Mouse (Mus musculus): Measurements from ENCODE around the gene Ubl3. TPM values are rescaled to one million over a fixed set of nuclear protein-coding genes. Genes with fewer than 3 reads are reported as not detected.

Gene Ubl3
- polyA plus RNA-seq, 1 experiment from 2014 or later = 79.3 TPM

- no peak overlapping the region for H3K9ac ChIP-seq
- no peak overlapping the region for H3K4me3 ChIP-seq
- no peaks in the 10 kb centered on the region for H3K36me3 ChIP-seq
- ATAC-seq (ENCODE audit: insufficient number of reproducible peaks, insufficient read depth, low FRiP score, low TSS enrichment) = no peak
- H3K27ac ChIP-seq = no peak overlapping the region
- peaks cover 6% of the 10 kb centered on the region for H3K9me3 ChIP-seq
- 68% methylated on average over 5 of the region's 5 CpGs for WGBS
- H3K27me3 ChIP-seq = no peaks in the 10 kb centered on the region
- H3K4me1 ChIP-seq = no peaks in the 10 kb centered on the region
- H3K4me2 ChIP-seq (replicated peaks) = no peak overlapping the region
Observed at GRCm38 (mm10) chr5:148499616-148500015, 53.0 kb downstream of the Ubl3 start.

DNA sequence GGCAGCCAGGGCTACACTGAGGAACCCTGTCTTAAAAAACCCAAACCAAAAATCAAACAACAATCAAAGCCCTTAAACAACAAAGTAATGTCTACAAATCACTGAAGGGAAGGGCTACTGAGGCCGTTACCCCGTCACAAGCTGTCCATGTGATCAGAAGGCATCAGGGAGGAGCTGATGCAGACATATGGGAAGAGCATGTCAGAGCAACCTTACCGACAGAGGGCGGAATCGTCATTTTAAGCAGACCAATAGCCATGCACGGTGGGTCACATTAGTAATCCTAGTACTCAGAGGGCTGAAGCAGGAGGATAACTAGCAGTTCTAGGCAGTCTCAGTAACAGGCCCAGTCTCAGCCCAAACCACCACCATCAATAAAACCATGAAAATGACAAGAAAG, 56.6 kb downstream of the Ubl3 start:
- Histone ChIP-seq H3K9ac (no peak overlapping the region), H3K4me1 (no peaks in the 10 kb centered on the region), H3K27ac (no peak overlapping the region), H3K27me3 (no peaks in the 10 kb centered on the region), H3K4me2 (replicated peaks) (no peak overlapping the region), H3K36me3 (no peaks in the 10 kb centered on the region), H3K4me3 (no peak overlapping the region), H3K9me3 (peaks cover 6% of the 10 kb centered on the region)
- no peak for ATAC-seq (ENCODE audit: insufficient number of reproducible peaks, insufficient read depth, low FRiP score, low TSS enrichment)
- 90% methylated on average over 6 of the region's 6 CpGs for WGBS

DNA sequence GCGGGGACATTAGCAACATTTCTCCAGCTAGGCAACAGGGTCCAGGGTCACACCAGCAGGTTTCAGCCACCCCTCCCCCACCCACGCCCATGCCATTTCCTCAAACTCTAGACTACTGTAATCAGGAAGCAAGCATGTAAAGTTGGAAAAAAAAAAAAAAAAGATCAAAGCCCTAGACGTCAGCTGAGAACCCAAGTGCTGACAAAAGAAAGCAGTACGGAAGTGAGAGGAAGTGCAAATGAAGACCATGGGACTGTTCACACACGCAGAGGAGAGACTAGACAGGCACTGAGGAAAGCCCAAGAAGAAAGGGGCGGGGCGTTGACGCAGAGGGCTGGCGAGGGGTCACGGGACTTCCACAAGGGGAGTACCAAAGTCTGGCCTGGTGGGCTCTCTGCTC, 57.4 kb downstream of the Ubl3 start:
- Histone ChIP-seq H3K4me1 (no peaks in the 10 kb centered on the region), H3K4me2 (replicated peaks) (no peak overlapping the region), H3K27me3 (no peaks in the 10 kb centered on the region), H3K4me3 (no peak overlapping the region), H3K36me3 (no peaks in the 10 kb centered on the region), H3K9me3 (peaks cover 6% of the 10 kb centered on the region), H3K9ac (no peak overlapping the region), H3K27ac (no peak overlapping the region)
- no peak for ATAC-seq (ENCODE audit: insufficient number of reproducible peaks, insufficient read depth, low FRiP score, low TSS enrichment)
- WGBS = 45% methylated on average over 10 of the region's 10 CpGs

DNA sequence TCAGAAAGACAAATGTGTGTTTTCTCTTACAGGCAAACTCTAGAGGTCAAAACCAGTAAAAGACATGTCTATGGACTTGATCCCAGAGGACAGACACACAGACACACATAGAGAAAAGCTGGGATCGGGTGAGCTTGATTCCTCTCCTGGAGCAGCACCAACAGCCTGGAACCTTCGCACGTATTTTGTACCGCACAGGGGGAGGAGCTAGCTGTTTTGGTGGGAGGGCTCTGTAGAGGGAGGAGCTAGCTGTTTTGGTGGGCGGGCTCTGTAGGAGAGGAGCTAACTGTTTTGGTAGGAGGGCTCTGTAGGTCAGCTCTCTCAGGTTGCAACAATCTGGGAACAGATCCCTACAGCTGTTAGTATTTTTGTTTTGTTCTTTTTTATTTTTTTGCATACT, 58.3 kb downstream of the Ubl3 start:
- Histone ChIP-seq H3K36me3 (no peaks in the 10 kb centered on the region), H3K27me3 (no peaks in the 10 kb centered on the region), H3K4me1 (0 out of 2 replicates have a peak, but pooled peaks cover 5% of the 10 kb centered on the region), H3K27ac (no peak overlapping the region), H3K4me3 (no peak overlapping the region), H3K9me3 (peaks cover 6% of the 10 kb centered on the region), H3K4me2 (replicated peaks) (no peak overlapping the region), H3K9ac (no peak overlapping the region)
- no peak for ATAC-seq (ENCODE audit: insufficient number of reproducible peaks, insufficient read depth, low FRiP score, low TSS enrichment)
- WGBS = 90% methylated on average over 5 of the region's 5 CpGs

DNA sequence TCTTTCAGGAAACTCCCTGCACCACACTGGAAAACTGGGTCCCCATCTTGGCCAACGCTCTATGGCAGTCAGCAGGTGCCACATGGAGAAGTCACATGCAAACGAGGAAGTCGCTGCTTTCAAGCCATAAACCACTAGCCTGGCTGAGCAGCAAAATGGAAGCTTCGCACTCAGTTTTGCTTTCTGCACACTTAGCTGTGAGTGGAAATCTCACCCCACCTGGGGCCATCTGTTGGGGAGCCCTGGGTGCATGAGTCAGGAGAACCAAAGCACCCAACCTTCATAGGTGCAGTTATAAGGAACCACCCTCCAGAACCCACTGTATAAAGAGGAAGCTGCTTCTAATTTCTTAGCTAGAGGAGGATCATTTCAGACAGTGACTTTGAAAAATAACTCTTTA, 59.6 kb downstream of the Ubl3 start:
- H3K4me2 ChIP-seq (replicated peaks) = no peak overlapping the region
- ATAC-seq (ENCODE audit: insufficient number of reproducible peaks, insufficient read depth, low FRiP score, low TSS enrichment) = no peak
- WGBS = 94% methylated on average over 4 of the region's 4 CpGs
- peaks cover 5% of the 10 kb centered on the region for H3K9me3 ChIP-seq
- H3K4me1 ChIP-seq = 0 out of 2 replicates have a peak, but pooled peaks cover 5% of the 10 kb centered on the region
- no peaks in the 10 kb centered on the region for H3K36me3 ChIP-seq
- no peaks in the 10 kb centered on the region for H3K27me3 ChIP-seq
- no peak overlapping the region for H3K27ac ChIP-seq
- no peak overlapping the region for H3K9ac ChIP-seq
- H3K4me3 ChIP-seq = no peak overlapping the region

DNA sequence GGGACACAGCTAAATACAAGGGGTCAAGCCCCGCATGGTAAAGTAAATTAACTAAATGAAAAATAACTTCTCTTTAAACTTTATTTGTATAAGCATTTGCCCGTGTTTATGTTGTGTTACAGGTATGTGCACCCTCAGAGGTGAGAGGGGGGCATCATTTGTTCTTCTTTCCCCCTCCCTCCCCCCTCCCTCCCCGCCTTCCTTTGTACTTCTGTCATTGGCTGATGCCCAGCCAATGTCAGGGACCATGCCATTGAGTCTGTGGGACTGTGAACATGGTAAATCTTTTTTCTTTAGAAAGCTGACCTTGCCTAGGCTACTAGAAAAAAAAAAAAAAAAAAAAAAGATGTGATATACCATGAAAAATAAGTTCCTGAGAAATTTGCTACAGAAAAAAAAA, 62.2 kb downstream of the Ubl3 start:
- H3K4me2 ChIP-seq (replicated peaks) = no peak overlapping the region
- 82% methylated on average over 3 of the region's 3 CpGs for WGBS
- H3K27me3 ChIP-seq = no peaks in the 10 kb centered on the region
- H3K36me3 ChIP-seq = no peaks in the 10 kb centered on the region
- H3K27ac ChIP-seq = no peak overlapping the region
- H3K4me3 ChIP-seq = no peak overlapping the region
- no peaks in the 10 kb centered on the region for H3K9me3 ChIP-seq
- H3K4me1 ChIP-seq = 0 out of 2 replicates have a peak, but pooled peaks cover 5% of the 10 kb centered on the region
- H3K9ac ChIP-seq = no peak overlapping the region
- no peak for ATAC-seq (ENCODE audit: insufficient number of reproducible peaks, insufficient read depth, low FRiP score, low TSS enrichment)

DNA sequence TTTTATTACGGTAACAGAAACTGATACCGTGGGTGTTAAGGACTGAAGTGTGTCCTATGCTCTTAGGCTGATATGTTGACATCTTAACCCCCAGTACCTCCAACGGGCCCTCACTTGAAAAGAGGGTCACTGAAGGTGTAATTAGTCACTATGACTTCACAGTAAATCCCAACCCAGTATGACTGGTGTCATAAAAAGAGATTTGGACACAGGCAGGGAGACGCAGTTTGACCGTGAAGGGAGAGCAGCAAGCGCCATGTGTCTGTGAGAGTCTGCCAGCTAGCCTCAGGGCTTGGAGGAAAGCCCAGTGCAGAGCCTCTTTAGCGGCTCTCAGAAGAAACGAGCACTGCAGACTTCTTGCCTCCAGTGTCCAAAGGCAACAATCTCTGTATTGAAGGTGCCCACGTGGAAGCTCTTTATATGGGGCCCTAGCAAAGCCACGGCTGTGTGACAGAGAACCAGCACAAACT, 62.8 kb downstream of the Ubl3 start:
- ATAC-seq (ENCODE audit: insufficient number of reproducible peaks, insufficient read depth, low FRiP score, low TSS enrichment) = peak; percentile 67; the same call in 1 of the 2 replicates
- Histone ChIP-seq H3K27ac (no peak overlapping the region), H3K4me2 (replicated peaks) (no peak overlapping the region)

GRCm38 (mm10) chr5:148488891-148489723, 63.5 kb downstream of the Ubl3 start:
- H3K36me3 ChIP-seq = no peaks in the 10 kb centered on the region
- H3K27me3 ChIP-seq = no peaks in the 10 kb centered on the region
- H3K27ac ChIP-seq = no peak overlapping the region
- WGBS = 80% methylated on average over 13 of the region's 13 CpGs
- H3K4me2 ChIP-seq (replicated peaks) = no peak overlapping the region
- no peak overlapping the region for H3K9ac ChIP-seq
- ATAC-seq (ENCODE audit: insufficient number of reproducible peaks, insufficient read depth, low FRiP score, low TSS enrichment) = no peak
- no peaks in the 10 kb centered on the region for H3K9me3 ChIP-seq
- H3K4me1 ChIP-seq = 0 out of 2 replicates have a peak, but pooled peaks cover 5% of the 10 kb centered on the region
- no peak overlapping the region for H3K4me3 ChIP-seq

More for the DNA sequence above, 62.8 kb downstream of the Ubl3 start:
- Histone ChIP-seq H3K9ac (no peak overlapping the region), H3K27me3 (no peaks in the 10 kb centered on the region), H3K4me1 (0 out of 2 replicates have a peak, but pooled peaks cover 5% of the 10 kb centered on the region), H3K36me3 (no peaks in the 10 kb centered on the region), H3K9me3 (no peaks in the 10 kb centered on the region), H3K4me3 (no peak overlapping the region)
- 48% methylated on average over 10 of the region's 10 CpGs for WGBS

- 0 out of 2 replicates have a peak, but pooled peaks cover 5% of the 10 kb centered on the region for H3K4me1 ChIP-seq
- no peaks in the 10 kb centered on the region for H3K9me3 ChIP-seq
- no peak overlapping the region for H3K4me3 ChIP-seq
- no peak for ATAC-seq (ENCODE audit: insufficient number of reproducible peaks, insufficient read depth, low FRiP score, low TSS enrichment)
- H3K9ac ChIP-seq = no peak overlapping the region
- H3K27me3 ChIP-seq = no peaks in the 10 kb centered on the region
- H3K36me3 ChIP-seq = no peaks in the 10 kb centered on the region
- WGBS = 89% methylated on average over 11 of the region's 11 CpGs
- no peak overlapping the region for H3K27ac ChIP-seq
- no peak overlapping the region for H3K4me2 ChIP-seq (replicated peaks)
Observed at GRCm38 (mm10) chr5:148486202-148486601, 66.4 kb downstream of the Ubl3 start.

DNA sequence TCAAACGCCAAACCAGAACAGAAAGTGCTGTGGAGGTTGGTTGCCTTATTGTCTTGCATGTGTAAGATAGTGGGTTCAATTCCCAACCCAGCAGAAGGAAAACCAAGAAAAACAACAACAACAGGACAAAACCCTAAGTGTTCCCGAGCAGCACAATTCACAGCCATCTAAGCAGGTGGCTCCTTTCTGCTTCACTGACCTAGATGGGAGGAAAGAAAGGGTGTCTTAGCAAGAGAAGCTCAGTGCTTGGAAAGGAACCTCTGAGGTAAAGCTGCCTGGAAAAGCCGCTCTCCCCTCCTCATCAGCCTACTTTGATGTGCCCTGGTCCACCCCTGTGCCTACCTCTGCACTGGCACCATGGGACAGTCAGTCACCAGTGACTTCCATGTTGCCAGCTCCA, 70.8 kb downstream of the Ubl3 start:
- ATAC-seq (ENCODE audit: insufficient number of reproducible peaks, insufficient read depth, low FRiP score, low TSS enrichment) = no peak
- no peaks in the 10 kb centered on the region for H3K9me3 ChIP-seq
- H3K4me1 ChIP-seq = no peaks in the 10 kb centered on the region
- H3K36me3 ChIP-seq = no peaks in the 10 kb centered on the region
- no peak overlapping the region for H3K4me2 ChIP-seq (replicated peaks)
- H3K4me3 ChIP-seq = no peak overlapping the region
- WGBS = 79% methylated on average over 3 of the region's 3 CpGs
- H3K9ac ChIP-seq = no peak overlapping the region
- no peak overlapping the region for H3K27ac ChIP-seq
- no peaks in the 10 kb centered on the region for H3K27me3 ChIP-seq

- 75% methylated on average over 7 of the region's 7 CpGs for WGBS
- H3K27me3 ChIP-seq = no peaks in the 10 kb centered on the region
- H3K36me3 ChIP-seq = no peaks in the 10 kb centered on the region
- H3K4me2 ChIP-seq (replicated peaks) = no peak overlapping the region
- no peaks in the 10 kb centered on the region for H3K4me1 ChIP-seq
- no peaks in the 10 kb centered on the region for H3K9me3 ChIP-seq
- no peak overlapping the region for H3K9ac ChIP-seq
- no peak overlapping the region for H3K27ac ChIP-seq
- no peak overlapping the region for H3K4me3 ChIP-seq
- ATAC-seq (ENCODE audit: insufficient number of reproducible peaks, insufficient read depth, low FRiP score, low TSS enrichment) = no peak
Observed at GRCm38 (mm10) chr5:148474346-148474745, 78.2 kb downstream of the Ubl3 start.

Measured in embryonic facial prominence, embryonic 12.5 days (tissue).